Mouse (Mus musculus): ENCODE data around the gene Junb.

Junb gene

DNA sequence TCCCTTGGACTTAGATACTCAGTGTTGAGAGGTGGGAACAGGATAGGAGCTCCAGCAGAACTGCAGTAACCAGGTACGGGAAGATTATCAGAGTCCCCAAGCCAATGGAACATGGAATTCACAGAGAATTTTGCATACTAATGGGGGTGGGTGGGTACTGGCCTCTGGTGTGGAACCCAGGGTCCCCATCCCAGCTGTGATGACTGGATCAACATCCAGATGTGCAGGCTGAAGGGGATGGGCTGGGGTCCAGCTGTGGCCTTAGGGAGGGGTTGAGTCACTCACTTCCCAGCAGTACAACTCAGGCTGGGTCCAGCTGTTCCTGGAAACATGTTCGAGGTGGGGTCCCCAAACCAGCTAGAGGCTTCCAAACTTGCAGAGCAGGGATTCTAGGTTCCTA lies 9.4 kb upstream of the Junb start:
- DNase-seq (ENCODE audit: low spot score in 2 of 2), result no peak

DNA sequence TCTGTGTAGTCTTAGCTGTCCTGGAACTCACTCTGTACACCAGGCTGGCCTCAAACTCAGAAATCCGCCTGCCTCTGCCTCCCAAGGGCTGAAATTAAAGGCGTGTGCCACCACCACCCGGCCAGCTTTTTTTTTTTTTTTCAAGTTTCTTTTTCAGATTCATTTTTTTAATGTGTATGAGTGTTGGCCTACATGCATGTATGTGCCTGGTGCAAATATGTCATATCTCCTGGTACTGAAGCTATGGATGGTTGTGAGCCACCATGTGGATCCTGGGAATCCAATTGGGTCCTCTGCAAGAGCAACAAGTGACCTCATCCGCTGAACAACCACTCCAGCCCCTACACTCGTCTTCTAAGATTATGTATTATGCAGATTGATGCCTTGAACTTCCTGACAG lies 8.9 kb upstream of the Junb start:
- DNase-seq (ENCODE audit: low spot score in 2 of 2), result no peak

DNA sequence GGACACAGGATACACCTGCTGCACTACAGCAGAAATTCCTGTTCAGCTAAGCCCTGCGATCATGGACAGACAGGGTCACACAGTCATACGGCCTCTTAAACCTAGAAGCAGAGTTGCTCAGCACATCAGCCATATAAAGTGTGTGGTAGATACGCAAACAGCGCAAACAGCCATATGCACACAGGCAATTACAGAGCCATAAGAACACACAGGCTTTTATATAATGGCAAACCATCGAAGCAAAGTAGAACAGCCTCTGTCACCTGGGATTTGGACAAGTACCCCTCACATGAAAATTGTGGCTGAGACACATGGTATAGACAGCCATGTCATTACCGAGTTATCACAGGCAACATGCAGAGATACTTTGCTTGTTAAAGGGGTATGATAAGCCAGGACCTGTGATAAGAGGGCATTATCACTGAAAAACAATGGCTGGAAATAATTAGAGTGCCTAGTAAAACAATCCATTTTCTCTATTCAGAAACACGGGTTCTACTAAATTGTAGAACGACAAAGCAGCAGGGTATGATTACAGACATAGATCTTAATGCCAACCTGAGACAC lies 7.9 kb upstream of the Junb start:
- no peak for DNase-seq (ENCODE audit: low spot score in 2 of 2)

DNA sequence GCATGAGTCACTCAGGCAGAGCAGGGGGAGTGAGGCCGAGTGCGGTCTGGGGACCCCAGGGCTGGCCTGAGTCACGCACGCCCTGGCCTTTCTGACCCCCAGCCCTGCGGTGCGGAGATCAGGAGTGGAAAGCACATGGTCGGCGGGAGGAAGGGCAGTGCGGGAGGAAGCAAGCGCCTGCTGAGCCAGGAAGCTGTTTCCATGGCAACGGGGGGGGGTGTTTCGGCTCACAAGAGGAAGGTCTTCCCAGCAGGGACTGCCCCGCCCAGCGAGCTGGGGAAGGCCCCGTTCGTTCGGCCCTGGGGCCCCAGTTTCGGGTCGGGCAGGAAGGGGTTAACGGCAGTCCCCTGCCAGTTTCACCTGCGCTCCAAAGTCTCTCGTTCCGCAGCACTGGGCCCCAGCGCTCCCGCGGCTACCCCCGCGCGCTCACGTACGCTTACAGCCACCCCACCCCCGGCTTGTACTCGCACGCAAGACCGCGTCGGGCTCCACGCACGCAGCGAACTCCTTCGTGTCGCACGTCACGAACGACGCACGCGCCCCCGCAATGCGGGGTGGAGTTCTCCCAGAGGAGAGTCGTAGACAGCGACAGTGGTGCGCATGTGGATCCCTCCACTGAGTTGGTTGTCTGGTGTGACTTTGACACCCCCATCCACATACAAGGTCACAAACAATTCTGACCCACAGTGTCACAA lies 7.3 kb upstream of the Junb start:
- peak; percentile 95 to 96 for DNase-seq (ENCODE audit: low spot score in 2 of 2)

DNA sequence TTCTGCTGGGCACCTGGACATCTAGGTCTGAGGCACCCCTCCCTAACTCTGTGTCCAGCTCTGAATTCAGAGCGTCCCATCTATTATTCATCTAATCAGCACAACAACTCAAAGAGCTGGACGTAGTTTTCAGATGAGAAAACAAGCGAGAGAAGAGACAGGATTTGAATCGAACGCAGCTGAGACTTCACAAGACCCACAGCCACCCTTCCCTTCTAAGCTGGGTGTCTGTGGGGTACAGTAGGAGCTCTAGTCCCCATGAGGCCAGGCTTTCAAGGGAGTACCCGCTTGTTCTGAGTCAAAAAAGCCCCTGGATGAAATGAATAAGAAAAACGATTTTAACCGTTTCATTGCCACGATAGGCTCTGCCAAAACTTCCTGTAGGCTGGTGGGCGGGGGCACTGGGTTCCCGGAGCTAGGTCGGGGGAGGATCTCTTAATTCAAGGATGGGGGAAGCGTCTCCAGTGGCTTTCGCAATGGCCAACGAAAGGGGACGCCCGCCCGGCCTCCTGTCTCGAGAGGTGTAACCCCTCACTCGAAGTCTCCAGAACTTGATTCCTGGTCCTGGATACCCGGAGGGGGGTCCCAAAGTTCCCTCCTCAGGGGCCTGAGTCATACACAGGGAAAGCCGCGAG lies 6.6 kb upstream of the Junb start:
- DNase-seq (ENCODE audit: low spot score in 2 of 2), result no peak

DNA sequence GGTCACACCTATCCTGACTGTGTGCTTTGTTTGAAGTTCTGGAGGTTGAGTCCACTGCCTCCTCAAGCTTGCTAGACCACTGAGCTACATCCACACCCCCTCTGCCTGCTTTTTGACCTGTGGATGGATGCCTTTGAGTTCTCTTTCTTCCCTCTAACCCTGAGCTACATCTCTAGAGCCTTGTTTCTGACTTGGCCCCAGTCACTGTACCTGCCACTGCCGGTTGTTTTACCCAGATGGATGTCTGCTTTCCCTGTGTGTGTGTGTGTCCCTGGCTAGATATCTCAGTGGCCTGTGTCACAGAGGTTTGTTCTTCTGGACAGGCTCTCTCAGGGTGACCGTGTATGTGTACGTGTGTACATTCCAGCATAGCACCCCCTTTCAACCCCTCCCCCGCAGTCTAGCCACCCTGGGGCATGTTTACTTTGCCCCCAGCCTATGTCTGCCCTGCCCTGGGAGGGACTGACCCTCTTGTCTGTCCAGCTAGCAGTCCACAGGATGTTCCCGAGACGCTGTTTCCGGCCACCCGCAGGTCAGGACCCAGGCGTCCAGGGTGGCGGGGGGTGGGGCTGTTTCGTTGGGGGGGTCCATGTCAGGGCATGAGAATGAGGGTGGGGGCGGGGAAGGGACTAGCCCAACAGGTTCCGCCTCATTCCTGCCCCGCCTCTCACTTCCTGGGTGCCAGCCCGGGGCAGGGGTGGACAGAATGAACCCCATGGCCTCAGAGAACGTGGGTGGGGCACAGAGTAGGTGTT lies 6.0 kb upstream of the Junb start:
- peak; percentile 78 to 90 for DNase-seq (ENCODE audit: low spot score in 2 of 2)

DNA sequence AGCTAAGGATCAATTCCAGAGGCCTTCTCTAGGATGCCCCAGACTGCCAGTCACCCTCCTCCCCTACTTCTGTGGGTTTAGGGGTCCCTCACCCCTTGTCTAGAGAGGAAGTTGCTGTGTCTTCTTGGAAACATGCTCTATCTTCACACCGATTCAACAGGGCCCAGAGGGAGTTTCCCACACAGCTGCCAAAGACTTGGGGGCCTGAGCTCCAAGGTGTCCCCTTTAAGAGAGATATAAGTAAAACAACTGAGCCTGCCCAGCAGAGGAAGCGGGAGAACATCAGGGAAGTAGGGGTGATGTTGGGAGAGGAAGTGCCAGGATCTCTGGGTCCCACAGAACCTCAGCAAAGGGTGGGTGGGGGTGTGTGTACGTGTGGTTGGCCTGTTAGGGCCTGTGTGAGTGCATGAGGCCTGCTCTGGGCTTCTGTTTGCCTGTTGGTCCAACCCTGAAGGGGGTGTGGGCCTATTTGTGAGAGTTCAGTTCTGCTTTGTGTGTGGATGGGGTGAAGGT lies 4.0 kb upstream of the Junb start:
- DNase-seq (ENCODE audit: low spot score in 2 of 2), result peak; percentile 74 to 83

DNA sequence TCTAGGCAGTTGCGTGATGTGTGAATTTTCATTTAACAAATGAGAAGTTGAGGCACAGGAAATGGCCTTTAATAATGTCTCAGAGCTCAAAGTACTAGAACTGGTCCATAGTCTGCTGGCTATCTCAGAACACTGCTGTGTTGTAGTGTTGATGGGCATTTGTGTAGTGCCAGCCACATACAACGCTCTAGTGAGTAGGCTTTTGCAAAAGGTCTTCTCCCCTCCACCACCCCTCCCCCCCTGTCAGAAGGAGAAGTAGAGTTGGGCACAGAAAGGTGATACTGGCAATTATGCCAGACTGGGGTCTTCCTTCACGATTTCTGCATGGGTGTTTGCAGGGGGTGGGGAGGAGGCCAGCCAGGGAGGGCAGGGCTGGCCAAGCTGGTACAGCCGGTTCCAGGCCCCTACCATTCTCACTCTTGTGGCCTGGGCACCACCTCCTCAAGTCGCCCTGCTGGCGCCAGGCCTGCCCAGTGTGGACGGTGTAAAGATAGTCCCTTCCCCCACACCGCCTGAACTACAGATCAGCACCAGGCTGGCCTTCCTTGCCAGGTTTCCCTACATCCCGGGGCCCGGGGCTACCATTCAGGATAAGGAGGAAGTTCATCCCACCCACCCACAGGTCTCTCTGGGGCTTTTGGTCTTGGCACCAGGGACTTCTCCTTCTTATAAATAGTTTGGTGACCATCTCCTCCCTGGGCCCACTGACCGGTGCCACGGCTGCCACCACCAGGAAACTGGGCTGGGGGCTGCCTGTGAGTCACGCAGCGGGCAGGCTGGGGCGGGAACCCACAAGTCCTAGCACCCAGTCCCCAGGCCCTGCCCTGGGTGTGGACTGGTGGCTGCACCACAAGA lies 3.4 kb upstream of the Junb start:
- DNase-seq (ENCODE audit: low spot score in 2 of 2), result no peak

DNA sequence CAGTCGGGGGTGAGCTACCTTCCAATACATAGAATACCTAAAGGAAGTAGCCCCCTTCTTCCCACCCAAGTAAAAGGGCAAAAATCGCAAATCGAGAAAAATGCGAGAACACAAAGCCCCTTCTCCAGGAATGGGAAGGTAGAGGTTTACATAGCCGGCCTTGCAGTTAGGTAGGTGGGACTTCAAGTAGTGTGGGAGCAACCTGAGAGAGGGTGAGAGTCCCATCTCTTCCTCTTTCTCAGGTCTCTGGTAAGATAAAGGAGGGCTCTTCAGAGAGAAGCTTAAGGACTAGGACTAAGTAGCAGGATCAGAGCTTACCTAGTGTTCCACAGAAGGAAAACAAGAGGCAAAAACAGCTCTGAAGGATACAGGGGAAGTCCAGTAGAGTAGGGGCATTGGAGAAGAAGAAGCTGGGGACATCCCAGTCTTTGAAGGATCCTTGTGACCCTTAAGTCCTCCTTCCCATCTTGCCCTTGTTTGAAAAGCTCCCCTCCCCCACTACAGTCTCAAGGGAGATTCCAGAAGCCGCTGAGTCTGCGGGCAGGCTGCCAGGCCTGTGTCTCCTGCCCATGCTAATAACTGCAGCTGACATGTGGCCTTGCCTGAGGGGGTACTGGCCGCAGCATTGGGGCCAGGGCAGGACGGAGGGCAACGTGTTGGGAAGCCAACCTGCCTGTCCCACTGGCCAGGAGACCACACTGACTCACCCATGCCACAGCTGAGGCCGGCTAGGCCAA lies 2.3 kb upstream of the Junb start:
- peak; percentile 79 to 84 for DNase-seq (ENCODE audit: low spot score in 2 of 2)

DNA sequence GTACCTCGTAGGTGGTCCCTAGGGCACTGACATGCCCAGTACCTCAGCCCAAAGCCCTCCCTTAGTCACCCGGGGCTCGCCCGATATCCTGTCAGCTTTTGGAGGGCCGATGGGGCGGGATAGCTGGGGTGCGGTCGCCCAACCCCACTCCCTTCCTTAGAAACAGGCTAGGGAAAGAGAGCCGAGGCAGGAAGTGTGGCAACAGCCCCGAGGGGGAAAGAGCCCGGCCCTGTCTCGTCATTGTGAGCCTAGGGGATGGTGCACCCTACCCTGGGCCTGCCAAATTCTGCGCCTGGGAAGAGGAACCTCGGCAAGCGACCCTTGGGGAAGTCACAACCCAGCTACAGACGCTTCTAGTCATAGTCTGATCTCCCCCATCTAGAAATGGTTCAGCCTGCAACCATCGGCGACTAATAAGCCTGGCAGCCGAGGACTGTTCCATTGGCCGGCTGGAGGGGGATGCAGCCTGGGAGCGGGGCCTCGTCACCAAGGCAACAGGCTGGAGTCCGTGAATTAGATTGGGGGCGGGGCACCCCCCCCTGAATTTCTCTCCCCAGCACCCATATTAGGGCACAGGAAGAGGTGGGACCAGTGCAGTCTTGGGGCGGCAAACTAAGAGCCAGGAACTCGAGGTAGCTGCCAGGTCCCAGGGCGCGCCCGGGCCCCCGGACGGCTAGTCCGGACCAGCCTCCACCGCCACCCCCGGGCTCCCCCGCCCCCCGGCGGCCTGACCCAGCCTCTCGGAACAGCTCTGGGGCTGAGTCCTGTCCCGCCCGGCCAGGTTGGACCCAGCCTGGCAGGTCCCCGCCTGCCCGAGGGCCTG lies 1.3 kb upstream of the Junb start:
- peak; percentile 97 for DNase-seq (ENCODE audit: low spot score in 2 of 2)

DNA sequence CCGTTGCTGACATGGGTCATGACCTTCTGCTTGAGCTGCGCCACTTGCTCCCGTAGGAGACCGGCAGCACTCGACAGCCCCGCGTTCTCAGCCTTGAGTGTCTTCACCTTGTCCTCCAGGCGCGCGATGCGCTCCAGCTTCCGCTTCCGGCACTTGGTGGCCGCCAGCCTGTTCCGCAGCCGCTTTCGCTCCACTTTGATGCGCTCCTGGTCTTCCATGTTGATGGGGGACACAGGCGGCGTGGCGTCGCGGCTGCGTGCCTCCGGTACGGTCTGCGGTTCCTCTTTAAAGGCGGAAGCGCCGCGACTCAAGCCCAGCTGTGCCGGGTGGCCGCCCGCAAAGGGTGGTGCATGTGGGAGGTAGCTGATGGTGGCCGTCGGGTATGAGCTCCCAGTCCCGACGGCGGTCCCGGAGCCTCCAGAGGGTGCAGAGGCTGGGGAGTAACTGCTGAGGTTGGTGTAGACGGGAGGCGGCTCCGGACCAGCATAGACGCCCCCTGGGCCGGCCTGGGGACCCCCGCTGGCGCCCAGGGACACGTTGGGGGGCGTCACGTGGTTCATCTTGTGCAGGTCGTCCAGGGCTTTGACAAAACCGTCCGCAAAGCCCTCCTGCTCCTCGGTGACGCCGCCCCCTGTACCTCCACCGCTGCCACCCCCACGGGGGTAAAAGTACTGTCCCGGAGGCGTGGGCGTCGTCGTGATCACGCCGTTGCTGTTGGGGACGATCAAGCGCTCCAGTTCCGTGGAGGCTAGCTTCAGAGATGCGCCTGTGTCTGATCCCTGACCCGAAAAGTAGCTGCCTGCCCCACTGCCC lies 877 bp downstream of the Junb start:
- peak; percentile 66 to 75 for DNase-seq (ENCODE audit: low spot score in 2 of 2)

DNA sequence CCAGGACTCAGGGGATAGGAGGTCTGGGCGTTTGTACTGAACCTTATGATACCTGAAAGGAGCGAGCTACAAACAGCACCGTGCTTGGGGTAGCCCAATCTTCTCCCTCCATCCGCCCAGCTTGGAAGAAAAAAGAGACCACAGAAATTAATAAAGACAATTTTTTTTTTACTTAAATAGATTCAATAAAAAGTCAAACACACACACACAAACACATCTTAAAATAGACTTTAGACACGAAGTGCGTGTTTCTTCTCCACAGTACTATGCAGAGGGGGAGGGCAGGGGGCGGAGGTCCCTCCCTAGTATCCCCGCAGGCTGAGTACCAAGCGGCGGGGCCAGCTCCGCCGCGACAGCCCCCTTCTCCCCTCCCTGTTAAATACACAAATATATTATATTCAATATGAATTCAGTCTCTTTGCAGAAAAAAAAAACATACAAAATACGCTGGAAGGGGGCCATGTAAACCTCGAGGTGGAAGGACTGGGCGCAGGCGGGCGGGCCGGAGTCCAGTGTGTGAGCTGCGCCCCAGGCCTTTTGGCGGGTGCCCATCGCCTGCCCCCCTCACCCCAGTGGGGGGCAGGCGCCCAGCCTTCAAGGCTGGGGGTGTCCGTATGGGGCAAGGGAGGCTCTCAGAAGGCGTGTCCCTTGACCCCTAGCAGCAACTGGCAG lies 1.6 kb downstream of the Junb start:
- DNase-seq (ENCODE audit: low spot score in 2 of 2), result no peak

DNA sequence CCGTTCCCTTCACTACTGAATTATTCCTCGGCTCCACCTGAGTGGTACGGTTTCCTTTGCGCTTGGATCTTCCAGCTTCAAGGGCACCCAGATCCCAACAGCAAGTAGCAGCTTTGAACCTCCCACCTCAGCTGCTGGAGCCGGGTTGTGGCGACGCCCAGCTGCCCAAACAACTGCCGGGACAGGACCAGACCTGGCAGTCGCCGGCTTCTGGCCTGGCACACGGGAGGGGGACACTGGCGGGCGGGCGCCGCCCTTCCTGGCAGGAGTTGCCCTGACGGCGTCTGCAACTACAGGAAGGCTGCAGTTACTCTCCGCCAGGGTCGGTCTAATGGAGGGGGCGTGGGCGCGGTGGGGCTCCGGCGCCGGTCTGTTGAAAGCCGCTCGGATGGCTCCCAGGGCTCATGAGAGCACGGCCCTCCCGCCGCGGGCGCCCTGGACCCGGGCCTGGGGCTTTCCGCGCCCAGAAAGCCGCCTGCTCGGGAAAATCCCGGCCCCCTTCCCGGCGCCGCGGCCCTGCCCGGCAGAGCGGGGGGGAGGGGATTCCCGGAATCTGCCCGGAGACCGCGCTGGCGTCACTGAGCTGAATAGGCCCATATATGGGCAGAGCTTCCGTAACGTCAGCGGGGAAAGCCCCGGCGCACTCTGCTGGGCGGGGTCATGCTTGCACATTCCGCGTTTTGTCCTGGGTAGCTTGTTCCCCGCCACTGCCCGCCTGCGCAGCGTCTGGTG lies 2.3 kb downstream of the Junb start:
- DNase-seq (ENCODE audit: low spot score in 2 of 2), result peak; percentile 96 to 98

DNA sequence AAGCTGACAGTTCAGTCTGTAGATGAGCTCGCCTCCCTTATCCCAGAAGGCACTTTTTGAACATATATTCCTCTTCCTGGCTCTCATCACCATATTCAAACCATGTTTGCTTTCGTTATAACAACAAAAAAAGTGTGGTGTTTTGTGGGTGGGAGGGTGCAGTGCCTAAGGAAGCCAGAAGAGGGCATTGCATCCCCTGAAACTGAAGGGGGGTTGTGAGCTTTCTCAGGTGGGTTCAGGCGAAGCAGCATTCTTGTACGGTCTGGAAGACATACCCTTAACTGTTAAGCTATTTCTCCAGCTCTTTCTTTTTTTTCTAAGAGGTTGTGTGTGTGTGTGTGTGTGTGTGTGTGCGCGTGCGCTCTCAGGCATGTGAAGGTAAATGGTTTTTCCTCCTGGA lies 3.1 kb downstream of the Junb start:
- DNase-seq (ENCODE audit: low spot score in 2 of 2), result peak; percentile 89 to 90

DNA sequence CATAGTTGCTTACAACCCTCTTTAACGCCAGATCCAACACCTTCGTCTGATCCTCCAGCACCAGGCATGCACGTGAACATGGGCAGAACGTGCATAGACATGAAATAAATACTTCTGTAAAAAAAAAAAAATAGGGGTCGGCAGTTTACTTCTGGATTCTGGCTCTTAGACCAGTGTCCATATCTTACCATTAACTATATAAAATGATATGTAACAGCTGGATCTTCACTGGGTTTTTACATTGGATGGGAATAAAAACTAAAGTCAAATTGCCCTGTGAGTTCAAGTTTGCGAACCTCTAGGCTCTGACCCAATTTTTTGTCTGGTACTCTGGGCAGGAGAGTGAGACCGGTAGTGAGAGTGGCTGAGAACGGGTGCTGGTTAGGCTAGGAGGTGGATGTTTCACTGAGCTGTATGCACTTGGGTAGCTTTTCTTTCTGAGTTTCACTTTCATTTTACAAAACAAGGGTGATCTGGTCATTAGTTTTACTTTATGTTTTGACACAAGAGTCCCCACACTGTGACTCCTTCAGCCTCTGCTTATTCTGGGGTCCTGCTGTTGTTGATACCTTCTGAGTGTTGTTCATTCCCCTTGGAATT lies 3.9 kb downstream of the Junb start:
- peak; percentile 30 to 52 for DNase-seq (ENCODE audit: low spot score in 2 of 2)

DNA sequence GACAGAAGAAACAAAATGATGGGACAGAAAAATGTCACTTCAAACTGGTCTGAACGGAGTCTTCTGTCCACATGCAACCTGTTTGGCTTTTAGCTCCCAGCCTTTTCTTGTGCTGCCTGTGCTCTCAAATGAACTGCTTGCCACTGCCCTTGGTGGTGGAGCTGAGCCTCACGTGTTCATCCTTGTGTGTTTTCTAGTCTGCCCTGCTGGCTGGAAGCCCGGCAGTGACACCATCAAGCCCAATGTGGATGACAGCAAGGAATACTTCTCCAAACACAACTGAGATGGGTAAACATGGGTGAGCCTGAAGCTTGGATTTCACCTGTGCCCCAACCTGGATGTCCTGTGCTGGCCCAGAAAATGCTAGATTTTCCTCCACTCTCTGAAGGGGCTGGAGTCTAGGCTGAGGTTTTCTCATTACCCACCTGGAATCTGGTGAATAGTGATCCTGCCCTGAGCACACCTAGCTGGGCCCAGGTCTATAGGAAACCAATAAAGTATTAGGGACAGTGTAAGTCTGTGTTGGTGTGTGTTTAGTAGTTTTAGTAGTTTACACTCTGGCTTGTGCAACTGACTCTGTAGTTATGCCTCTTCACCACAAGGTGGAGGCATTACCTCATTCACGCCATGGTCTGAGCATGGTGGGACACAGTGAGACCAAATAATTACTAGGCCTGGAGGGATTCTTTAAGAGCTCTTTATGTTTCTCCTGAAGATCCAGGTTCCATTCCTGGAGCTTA lies 4.5 kb downstream of the Junb start:
- DNase-seq (ENCODE audit: low spot score in 2 of 2), result peak; percentile 59 to 65

DNA sequence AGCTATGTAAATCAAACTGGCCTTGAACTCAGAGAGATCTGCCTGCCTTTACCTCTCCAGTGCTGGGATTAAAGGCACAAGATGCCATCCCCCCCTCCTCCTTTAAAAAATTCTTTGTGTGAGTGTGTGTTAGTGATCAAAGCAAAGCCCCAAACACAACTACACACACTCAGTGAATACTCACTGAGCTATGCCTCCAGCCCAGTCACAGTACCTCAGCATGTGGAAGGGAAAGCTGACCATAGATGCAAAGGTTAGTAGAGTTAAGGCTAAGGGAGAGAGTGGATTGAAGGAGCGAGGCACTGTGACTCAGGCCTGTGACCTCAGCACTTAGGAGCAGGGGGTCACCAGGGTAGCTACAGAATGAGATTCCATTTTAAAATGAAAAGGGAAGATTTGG lies 5.4 kb downstream of the Junb start:
- no peak for DNase-seq (ENCODE audit: low spot score in 2 of 2)
